Mouse (Mus musculus): ENCODE measurements around the gene Aprt. TPM values are rescaled to one million over a fixed set of nuclear protein-coding genes. Genes with fewer than 3 reads are reported as not detected.

Gene Aprt
- total and polyA plus RNA-seq, 3 experiments: 239 to 287 TPM; not detected in 1

GRCm38 (mm10) chr8:122526526-122527170 lies 50.1 kb downstream of the Aprt start:
- Histone ChIP-seq H3K27ac (ENCODE audit: control insufficient read depth, low read depth, low read length) (no peak overlapping the region), H3K27me3 (ENCODE audit: control insufficient read depth in 1 of 2, insufficient read depth in 2 of 2, low read length in 2 of 2) (no peaks in the 10 kb centered on the region), H3K9me3 (replicated peaks; ENCODE audit: insufficient read depth, low read length) (no peaks in the 10 kb centered on the region), H3K9ac (ENCODE audit: control insufficient read depth, low read depth, low read length, poor library complexity, severe bottlenecking) (no peak overlapping the region), H3K4me3 (ENCODE audit: control insufficient read depth in 1 of 2, insufficient read depth in 1 of 2, low read depth in 2 of 2, low read length in 2 of 2) (no peak overlapping the region), H3K36me3 (ENCODE audit: control insufficient read depth in 1 of 2, insufficient read depth in 2 of 2, low read length in 2 of 2) (peaks cover 0 to 6% of the 10 kb centered on the region in 2 experiments; a peak in 2 of 4 replicates), H3K4me1 (ENCODE audit: control insufficient read depth in 1 of 2, insufficient read depth in 2 of 2, low read length in 2 of 2) (0 out of 4 replicates have a peak, but pooled peaks cover 0 to 3% of the 10 kb centered on the region in 2 experiments), H3K79me2 (ENCODE audit: control insufficient read depth, insufficient read depth, low read length, poor library complexity) (peaks cover 43% of the 10 kb centered on the region)
- no peak for DNase-seq (ENCODE audit: low read depth, low spot score)
- TF ChIP-seq E2F4 (IDR thresholded peaks at IDR 0.05; ENCODE audit: borderline replicate concordance, low read depth, low read length) (no peak), UBTF (IDR thresholded peaks at IDR 0.05; ENCODE audit: borderline replicate concordance, insufficient read depth, low read depth, low read length) (no peak), RCOR1 (IDR thresholded peaks at IDR 0.05; ENCODE audit: low read depth, low read length) (no peak), GABPA (IDR thresholded peaks at IDR 0.05; ENCODE audit: low read depth, low read length) (no peak), EP300 (IDR thresholded peaks at IDR 0.05; ENCODE audit: low read depth in 1 of 2, low read length in 2 of 2) (no peak), GATA1 (IDR thresholded peaks at IDR 0.05; ENCODE audit: low read depth, low read length) (no peak), POLR2AphosphoS5 (IDR thresholded peaks at IDR 0.05; ENCODE audit: borderline replicate concordance, low read depth, low read length) (no peak), USF2 (IDR thresholded peaks at IDR 0.05; ENCODE audit: borderline replicate concordance in 1 of 2, insufficient read depth in 1 of 2, low read depth in 1 of 2, low read length in 2 of 2) (no peak), POLR2A (IDR thresholded peaks at IDR 0.05; ENCODE audit: control insufficient read depth in 1 of 2, insufficient read depth in 1 of 2, low read depth in 1 of 2, low read length in 2 of 2, poor library complexity in 1 of 2) (no peak), CHD2 (IDR thresholded peaks at IDR 0.05; ENCODE audit: low read length) (no peak), MYB (IDR thresholded peaks at IDR 0.05; ENCODE audit: low read depth, low read length) (no peak), MYC (IDR thresholded peaks at IDR 0.05; ENCODE audit: low read depth, low read length) (no peak), SMC3 (IDR thresholded peaks at IDR 0.05; ENCODE audit: low read depth, low read length) (no peak), MEF2A (IDR thresholded peaks at IDR 0.05; ENCODE audit: extremely low read depth, insufficient replicate concordance, low read depth, low read length, poor library complexity, severe bottlenecking) (no peak), ZKSCAN1 (IDR thresholded peaks at IDR 0.05; ENCODE audit: low read depth, low read length) (no peak), ZNF384 (IDR thresholded peaks at IDR 0.05; ENCODE audit: low read depth, low read length) (no peak), TBP (IDR thresholded peaks at IDR 0.05; ENCODE audit: low read depth, low read length) (no peak)

- Histone ChIP-seq H3K4me3 (ENCODE audit: control insufficient read depth in 1 of 2, insufficient read depth in 1 of 2, low read depth in 2 of 2, low read length in 2 of 2) (no peak overlapping the region), H3K27ac (ENCODE audit: control insufficient read depth, low read depth, low read length) (no peak overlapping the region), H3K9me3 (replicated peaks; ENCODE audit: insufficient read depth, low read length) (no peaks in the 10 kb centered on the region), H3K4me1 (ENCODE audit: control insufficient read depth in 1 of 2, insufficient read depth in 2 of 2, low read length in 2 of 2) (0 out of 4 replicates have a peak, but pooled peaks cover 0 to 3% of the 10 kb centered on the region in 2 experiments), H3K36me3 (ENCODE audit: control insufficient read depth in 1 of 2, insufficient read depth in 2 of 2, low read length in 2 of 2) (peaks cover 0 to 6% of the 10 kb centered on the region in 2 experiments; a peak in 2 of 4 replicates), H3K9ac (ENCODE audit: control insufficient read depth, low read depth, low read length, poor library complexity, severe bottlenecking) (no peak overlapping the region), H3K79me2 (ENCODE audit: control insufficient read depth, insufficient read depth, low read length, poor library complexity) (peaks cover 37% of the 10 kb centered on the region; the same call in 1 of the 2 replicates), H3K27me3 (ENCODE audit: control insufficient read depth in 1 of 2, insufficient read depth in 2 of 2, low read length in 2 of 2) (no peaks in the 10 kb centered on the region)
- no peak for TF ChIP-seq MXI1 (IDR thresholded peaks at IDR 0.05; ENCODE audit: low read depth, low read length)
- no peak for TF ChIP-seq NELFE (IDR thresholded peaks at IDR 0.05; ENCODE audit: low read depth, low read length)
- TF ChIP-seq CHD2 (IDR thresholded peaks at IDR 0.05; ENCODE audit: low read length): no peak
- TF ChIP-seq TBP (IDR thresholded peaks at IDR 0.05; ENCODE audit: low read depth, low read length): no peak
- TF ChIP-seq ELF1 (IDR thresholded peaks at IDR 0.05; ENCODE audit: low read depth, low read length): no peak
- no peak for TF ChIP-seq MYB (IDR thresholded peaks at IDR 0.05; ENCODE audit: low read depth, low read length)
- no peak for TF ChIP-seq EP300 (IDR thresholded peaks at IDR 0.05; ENCODE audit: low read depth in 1 of 2, low read length in 2 of 2)
- TF ChIP-seq SIN3A (IDR thresholded peaks at IDR 0.05; ENCODE audit: low read length): no peak
- TF ChIP-seq GABPA (IDR thresholded peaks at IDR 0.05; ENCODE audit: low read depth, low read length): no peak
- no peak for TF ChIP-seq MAFK (IDR thresholded peaks at IDR 0.05; ENCODE audit: borderline replicate concordance, low read depth, low read length)
- TF ChIP-seq USF2 (IDR thresholded peaks at IDR 0.05; ENCODE audit: borderline replicate concordance in 1 of 2, insufficient read depth in 1 of 2, low read depth in 1 of 2, low read length in 2 of 2): no peak
- no peak for TF ChIP-seq NRF1 (IDR thresholded peaks at IDR 0.05; ENCODE audit: insufficient read depth, low read depth, low read length, poor library complexity, severe bottlenecking)
- TF ChIP-seq GATA1 (IDR thresholded peaks at IDR 0.05; ENCODE audit: low read depth, low read length): no peak
- TF ChIP-seq MAX (IDR thresholded peaks at IDR 0.05; ENCODE audit: low read length): no peak
- TF ChIP-seq ETS1 (IDR thresholded peaks at IDR 0.05; ENCODE audit: low read depth, low read length): no peak
- no peak for TF ChIP-seq RCOR1 (IDR thresholded peaks at IDR 0.05; ENCODE audit: low read depth, low read length)
- DNase-seq (ENCODE audit: low read depth, low spot score): no peak
Observed at GRCm38 (mm10) chr8:122526084-122526483, 50.6 kb downstream of the Aprt start.

Data from MEL (cell line).